Mouse (Mus musculus) thymus, adult 2 months (tissue): ENCODE measurements around the gene Shd.

Experiments used
- CTCF ChIP-seq: fragments of 200-500 bp; IDR thresholded peaks from 2 replicates; pipeline ENCODE4 v1.5.1; 2012; ENCODE audit warnings: mild to moderate bottlenecking, control low read depth, low read length, moderate library complexity, borderline replicate concordance; ENCODE audit not compliant: control insufficient read depth, poor library complexity, insufficient read depth; ENCODE audit errors: extremely low read depth
- POLR2A ChIP-seq: fragments of 200-500 bp; IDR thresholded peaks from 2 replicates; pipeline ENCODE4 v1.6.1; 2012; ENCODE audit warnings: mild to moderate bottlenecking, low read length, control low read depth, moderate library complexity; ENCODE audit not compliant: control insufficient read depth, poor library complexity, insufficient read depth; ENCODE audit errors: extremely low read depth

GRCm38 (mm10) chr17:55958584-55958886 is 11.7 kb upstream of the Shd start:
- TF ChIP-seq CTCF (no peak), POLR2A (no peak)
